Mouse (Mus musculus) embryonic facial prominence, embryonic 14.5 days (tissue): ENCODE measurements around the gene Amy2a5. TPM values are rescaled to one million over a fixed set of nuclear protein-coding genes. Genes with fewer than 3 reads are reported as not detected.
"Not testable (repeated sequence)": the region's sequence is repeated elsewhere in the genome, so short reads cannot be mapped to it uniquely, and the experiment has no call there.

Experiments used
- ATAC-seq: fragments of 200-750 bp; cut with Nextera tagmentation; 2 replicates; pipeline ENCODE4 v1.8.0; 2017; ENCODE audit warnings: low read depth, moderate number of reproducible peaks, moderate TSS enrichment
- DNase-seq: peaks from one replicate; pipeline ENCODE4 v3.0.0-alpha.2; 2015; ENCODE audit warnings: low spot score
- H3K27ac ChIP-seq: fragments of 300-500 bp; sonication (generic); replicated peaks from 2 replicates; pipeline ENCODE4 v1.5.1; 2014; ENCODE audit warnings: low read depth, mild to moderate bottlenecking, low read length, moderate library complexity
- H3K27me3 ChIP-seq: fragments of 300-500 bp; sonication (generic); replicated peaks from 2 replicates; pipeline ENCODE4 v1.6.1; 2014; ENCODE audit warnings: low read length; ENCODE audit not compliant: control insufficient read depth, insufficient read depth
- H3K36me3 ChIP-seq: fragments of 300-500 bp; sonication (generic); 2 replicates; pipeline ENCODE4 v1.6.1; 2014; ENCODE audit warnings: low read length, mixed read lengths; ENCODE audit not compliant: control insufficient read depth, insufficient read depth
- H3K4me1 ChIP-seq: fragments of 300-500 bp; sonication (generic); 2 replicates; pipeline ENCODE4 v1.6.1; 2014; ENCODE audit warnings: antibody characterized with exemption, low read length; ENCODE audit not compliant: control insufficient read depth, insufficient read depth
- H3K4me2 ChIP-seq: fragments of 300-500 bp; sonication (generic); 2 replicates; pipeline ENCODE4 v1.6.1; 2014; ENCODE audit warnings: low read depth, mild to moderate bottlenecking, low read length, moderate library complexity, mixed read lengths
- H3K4me3 ChIP-seq: fragments of 300-500 bp; sonication (generic); 2 replicates; pipeline ENCODE4 v1.5.1; 2014; ENCODE audit warnings: low read depth, mild to moderate bottlenecking, low read length
- H3K9ac ChIP-seq: fragments of 300-500 bp; sonication (generic); 2 replicates; pipeline ENCODE4 v1.6.1; 2014; ENCODE audit warnings: low read depth, mild to moderate bottlenecking, low read length, moderate library complexity, mixed read lengths
- H3K9me3 ChIP-seq: fragments of 300-500 bp; sonication (generic); 2 replicates; pipeline ENCODE4 v1.6.1; 2016; ENCODE audit warnings: low read length; ENCODE audit not compliant: control insufficient read depth
- WGBS: fragments of 180-500 bp; shearing (Covaris S2); extraction: QIAGEN DNeasy Blood & Tissue Kit; methylation state at CpG from one replicate; pipeline ENCODE4 v1.1.7; 2014; 5-methylcytosine and 5-hydroxymethylcytosine counted together
- polyA plus RNA-seq: library from polyadenylated mRNA; unstranded; fragments of >200 nt; fragmentation: Nextera tagmentation; extraction: Ambion mirVana; gene quantifications from 2 replicates; pipeline ENCODE4 v1.2.1, GENCODE M21; 2014

Amy2a5 gene
- not detected in 2 replicates for polyA plus RNA-seq

DNA sequence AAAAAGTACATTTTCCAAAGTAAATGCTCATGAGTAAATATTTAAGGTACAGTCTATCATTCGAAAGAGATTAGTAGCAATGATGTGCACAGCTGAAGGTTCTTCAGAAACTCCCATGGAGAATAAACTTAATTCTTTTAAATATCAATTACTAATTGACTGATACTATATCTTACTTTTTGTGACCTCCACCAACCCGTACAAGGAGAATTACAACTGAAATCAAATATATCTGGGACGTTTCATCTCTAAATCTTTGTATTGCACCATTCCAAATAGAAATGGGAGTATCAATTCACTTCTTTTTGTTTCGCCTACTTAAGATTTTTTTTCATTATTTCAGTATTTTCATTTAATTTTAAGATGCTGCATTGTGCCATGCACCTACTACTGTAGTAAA is at the start of gene Amy2a5:
TSS of gene Amy2a5 (minus strand) at position 101 of the 400 bp plus-strand sequence.
- not testable (repeated sequence) for H3K4me1 ChIP-seq, ATAC-seq, H3K4me2 ChIP-seq, H3K27ac ChIP-seq, H3K36me3 ChIP-seq, H3K9ac ChIP-seq, H3K27me3 ChIP-seq, H3K4me3 ChIP-seq, DNase-seq, H3K9me3 ChIP-seq
- WGBS = no CpG with 5 or more reads among the region's 4 CpGs

- H3K27me3 ChIP-seq, H3K36me3 ChIP-seq, DNase-seq, H3K4me2 ChIP-seq, ATAC-seq, H3K4me3 ChIP-seq, H3K4me1 ChIP-seq, H3K27ac ChIP-seq, H3K9me3 ChIP-seq, H3K9ac ChIP-seq: not testable (repeated sequence)
- no CpG with 5 or more reads among the region's 4 CpGs for WGBS
Observed at GRCm38 (mm10) chr3:113291349-113291748, 32.7 kb upstream of the Amy2a5 start, which contains the start of gene Amy2a4. Gene Amy2a4, minus strand, starts transcription at chr3:113291449.

DNA sequence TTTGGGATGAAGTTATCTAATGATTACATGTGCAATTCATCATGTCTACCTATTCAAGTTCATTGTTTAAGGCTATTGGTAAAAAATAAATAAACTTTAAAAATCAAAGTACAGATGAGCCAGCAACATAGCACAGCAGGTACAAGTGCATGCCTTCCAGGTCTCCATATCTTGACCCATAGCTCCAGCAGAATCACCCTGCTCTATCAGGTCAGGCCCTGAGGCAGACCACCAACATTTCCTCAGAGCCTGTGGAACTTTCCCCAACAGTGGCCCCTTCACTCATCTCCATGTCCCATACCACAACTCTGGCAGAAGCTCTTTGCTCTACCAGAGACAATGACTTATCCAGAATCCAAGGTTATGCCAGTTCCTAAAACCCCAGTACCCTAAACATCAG is 21.6 kb upstream of the Amy2a5 start:
- not testable (repeated sequence) for H3K4me3 ChIP-seq, H3K9me3 ChIP-seq, ATAC-seq, H3K4me1 ChIP-seq, H3K27ac ChIP-seq, H3K9ac ChIP-seq, H3K27me3 ChIP-seq, H3K36me3 ChIP-seq, H3K4me2 ChIP-seq, DNase-seq

- H3K9me3 ChIP-seq, DNase-seq, ATAC-seq, H3K27me3 ChIP-seq, H3K36me3 ChIP-seq, H3K9ac ChIP-seq, H3K4me1 ChIP-seq, H3K27ac ChIP-seq, H3K4me2 ChIP-seq, H3K4me3 ChIP-seq: not testable (repeated sequence)
Observed at GRCm38 (mm10) chr3:113279586-113279985, 20.9 kb upstream of the Amy2a5 start.

- no peak for DNase-seq
- Histone ChIP-seq H3K27ac (no peak overlapping the region), H3K27me3 (no peaks in the 10 kb centered on the region), H3K9me3 (no peaks in the 10 kb centered on the region), H3K4me1 (no peaks in the 10 kb centered on the region), H3K4me3 (no peak overlapping the region), H3K4me2 (no peak overlapping the region), H3K9ac (no peak overlapping the region), H3K36me3 (no peaks in the 10 kb centered on the region)
- 92% methylated on average over 1 of the region's 1 CpGs for WGBS
- ATAC-seq = no peak
Observed at GRCm38 (mm10) chr3:113227115-113227514, 31.5 kb downstream of the Amy2a5 start.

Other genes starting within 250 kb of the Amy2a5 start
- not detected in 2 replicates for gene Amy2a4, start 32.6 kb upstream of the Amy2a5 start, polyA plus RNA-seq
- gene Amy2a3, start 65.2 kb upstream of the Amy2a5 start, polyA plus RNA-seq = not detected in 2 replicates
- not detected in 2 replicates for gene Amy2a2, start 97.8 kb upstream of the Amy2a5 start, polyA plus RNA-seq